8 mouse cellular contexts compared by ENCODE assay signal in genomic region chr9:50727925-50728651, GRCm38 (mm10). TPM values are rescaled to one million over a fixed set of nuclear protein-coding genes. Genes with fewer than 3 reads are reported as not detected.
DNase-seq lines count a peak whose midpoint lies in the region; ATAC-seq lines count a peak whose summit lies in the region.

No protein-coding gene starts in this region.

- H3K9ac ChIP-seq in hindbrain, embryonic 15.5 days, result peak overlapping the region; percentile 67

- H3K4me3 ChIP-seq in hindbrain, embryonic 15.5 days, result peak overlapping the region; percentile 61

- WGBS in hindbrain, embryonic 15.5 days, result under 1% methylated on average over 45 of the region's 45 CpGs

- peak; percentile 97 for ATAC-seq in hindbrain, embryonic 15.5 days (ENCODE audit: low FRiP score, low read depth)
- ATAC-seq in erythroid progenitor cell, adult 5-6 weeks (replicated peaks; ENCODE audit: low FRiP score, poor library complexity, severe bottlenecking), result no peak

- H3K27me3 ChIP-seq in hindbrain, embryonic 15.5 days, result no peaks in the 10 kb centered on the region

- H3K36me3 ChIP-seq in hindbrain, embryonic 15.5 days, result no peaks in the 10 kb centered on the region

- peak overlapping the region; percentile 79 for H3K4me2 ChIP-seq in hindbrain, embryonic 15.5 days

- H3K27ac ChIP-seq in hindbrain, embryonic 15.5 days (replicated peaks), result peak overlapping the region; percentile 90

- no peaks in the 10 kb centered on the region for H3K9me3 ChIP-seq in hindbrain, embryonic 15.5 days

- peaks cover 55% of the 10 kb centered on the region for H3K4me1 ChIP-seq in hindbrain, embryonic 15.5 days (replicated peaks)

- DNase-seq in ZHBTc4 (ENCODE audit: low read depth, low spot score), result peak; percentile 93
- peak; percentile 86 to 89 for DNase-seq in cerebellum, postnatal 10 days
- DNase-seq in frontal cortex, postnatal 25 days (ENCODE audit: low spot score in 2 of 2), result peak; percentile 54 to 77
- DNase-seq in left cerebral cortex, adult 18-20 months (ENCODE audit: low spot score in 2 of 2), result peak; percentile 79 to 89
- peak; percentile 59 for DNase-seq in lung, postnatal 36 days
- peak; percentile 92 for DNase-seq in right cerebral cortex, adult 18-20 months

RNA-seq across cellular contexts. Expression of gene Dixdc1, which starts 11.2 kb away (rescaled TPM):
- polyA plus RNA-seq in hindbrain, embryonic 15.5 days (2015; fragmentation: Nextera tagmentation; extraction: Ambion mirVana), result 31.3 and 31.7 TPM in 2 replicates
- total RNA-seq in left cerebral cortex, adult 18-20 months (2021), result 10 to 100 TPM; 67.9 to 79.3 TPM
- total RNA-seq in erythroid progenitor cell, adult 5-6 weeks (2015; ENCODE audit: low replicate concordance), result not detected in 2 replicates
- total RNA-seq in erythroid progenitor cell, adult 5-6 weeks (2017; ENCODE audit: low replicate concordance), result not detected in 2 replicates

RNA-seq across cellular contexts. Expression of gene 2310030G06Rik, which starts 18.2 kb away (rescaled TPM):
- polyA plus RNA-seq in hindbrain, embryonic 15.5 days (2015; fragmentation: Nextera tagmentation; extraction: Ambion mirVana), result 1.7 and 2.0 TPM in 2 replicates
- 1 to 10 TPM; 2.7 to 3.1 TPM for total RNA-seq in left cerebral cortex, adult 18-20 months (2021)
- total RNA-seq in erythroid progenitor cell, adult 5-6 weeks (2015; ENCODE audit: low replicate concordance), result not detected in 2 replicates
- total RNA-seq in erythroid progenitor cell, adult 5-6 weeks (2017; ENCODE audit: low replicate concordance), result not detected in 2 replicates

RNA-seq across cellular contexts. Expression of gene Cryab, which starts 23.0 kb away (rescaled TPM):
- polyA plus RNA-seq in hindbrain, embryonic 15.5 days (2015; fragmentation: Nextera tagmentation; extraction: Ambion mirVana), result 13.3 and 15.4 TPM in 2 replicates
- 100 to 1,000 TPM; 122 to 161 TPM for total RNA-seq in left cerebral cortex, adult 18-20 months (2021)
- not detected in 2 replicates for total RNA-seq in erythroid progenitor cell, adult 5-6 weeks (2015; ENCODE audit: low replicate concordance)
- total RNA-seq in erythroid progenitor cell, adult 5-6 weeks (2017; ENCODE audit: low replicate concordance), result not detected in 2 replicates

RNA-seq across cellular contexts. Expression of gene Hspb2, which starts 24.1 kb away (rescaled TPM):
- polyA plus RNA-seq in hindbrain, embryonic 15.5 days (2015; fragmentation: Nextera tagmentation; extraction: Ambion mirVana), result 1.6 and 1.8 TPM in 2 replicates
- total RNA-seq in left cerebral cortex, adult 18-20 months (2021), result 1 to 10 TPM; 2.4 to 2.6 TPM
- total RNA-seq in erythroid progenitor cell, adult 5-6 weeks (2015; ENCODE audit: low replicate concordance), result not detected in 2 replicates
- total RNA-seq in erythroid progenitor cell, adult 5-6 weeks (2017; ENCODE audit: low replicate concordance), result not detected in 2 replicates

RNA-seq across cellular contexts. Expression of gene Fdxacb1, which starts 39.9 kb away (rescaled TPM):
- polyA plus RNA-seq in hindbrain, embryonic 15.5 days (2015; fragmentation: Nextera tagmentation; extraction: Ambion mirVana), result 11.1 and 11.3 TPM in 2 replicates
- total RNA-seq in left cerebral cortex, adult 18-20 months (2021), result 1 to 10 TPM; 5.4 to 6.2 TPM
- 7.9 and 8.0 TPM in 2 replicates for total RNA-seq in erythroid progenitor cell, adult 5-6 weeks (2015; ENCODE audit: low replicate concordance)
- 6.8 and 8.2 TPM in 2 replicates for total RNA-seq in erythroid progenitor cell, adult 5-6 weeks (2017; ENCODE audit: low replicate concordance)

Comparison
In these comparisons a context has a peak if more than half of its experiments do, and no peak if none do; other contexts are left out.
1. RNA of gene Dixdc1, which starts 11.2 kb away (total RNA-seq): 67.9 to 79.3 TPM in left cerebral cortex, adult 18-20 months; not detected in erythroid progenitor cell, adult 5-6 weeks; every median in the first group is over 10 times any median in the second.
2. RNA of gene Cryab, which starts 23.0 kb away (total RNA-seq): 122 to 161 TPM in left cerebral cortex, adult 18-20 months; not detected in erythroid progenitor cell, adult 5-6 weeks; every median in the first group is over 100 times any median in the second.
3. Peak in every context shown above with its lines, with median percentiles within 50 percentile points of each other: DNase-seq.